Mouse (Mus musculus) liver, embryonic 15.5 days (tissue): ENCODE results near the gene Slc38a2. TPM values are rescaled to one million over a fixed set of nuclear protein-coding genes. Genes with fewer than 3 reads are reported as not detected.

Experiments used
- ATAC-seq: fragments of 200-750 bp; cut with Nextera tagmentation; 2 replicates; pipeline ENCODE4 v1.8.0; 2017; ENCODE audit warnings: moderate number of reproducible peaks, mild to moderate bottlenecking, moderate library complexity; ENCODE audit not compliant: insufficient read depth
- H3K27ac ChIP-seq: fragments of 300-500 bp; sonication (generic); replicated peaks from 2 replicates; pipeline ENCODE4 v1.5.1; 2015; ENCODE audit warnings: mild to moderate bottlenecking, inconsistent platforms
- H3K27me3 ChIP-seq: fragments of 300-500 bp; sonication (generic); 2 replicates; pipeline ENCODE4 v1.6.1; 2015; ENCODE audit warnings: mild to moderate bottlenecking, inconsistent platforms
- H3K36me3 ChIP-seq: fragments of 300-500 bp; sonication (generic); replicated peaks from 2 replicates; pipeline ENCODE4 v1.6.1; 2015; ENCODE audit warnings: moderate library complexity, mild to moderate bottlenecking, inconsistent platforms
- H3K4me1 ChIP-seq: fragments of 300-500 bp; sonication (generic); replicated peaks from 2 replicates; pipeline ENCODE4 v1.6.1; 2015; ENCODE audit warnings: inconsistent platforms
- H3K4me2 ChIP-seq: fragments of 300-500 bp; sonication (generic); 2 replicates; pipeline ENCODE4 v1.6.1; 2015; ENCODE audit warnings: moderate library complexity, mild to moderate bottlenecking, inconsistent platforms
- H3K4me3 ChIP-seq: fragments of 300-500 bp; sonication (generic); replicated peaks from 2 replicates; pipeline ENCODE4 v1.5.1; 2015; ENCODE audit warnings: mild to moderate bottlenecking, inconsistent platforms
- H3K9ac ChIP-seq: fragments of 300-500 bp; sonication (generic); 2 replicates; pipeline ENCODE4 v1.6.1; 2015; ENCODE audit warnings: moderate library complexity, mild to moderate bottlenecking, inconsistent platforms
- H3K9me3 ChIP-seq: fragments of 300-500 bp; sonication (generic); replicated peaks from 2 replicates; pipeline ENCODE4 v1.6.1; 2016; ENCODE audit warnings: inconsistent platforms
- WGBS: fragments of 180-500 bp; shearing (Covaris S2); methylation state at CpG from one replicate; pipeline ENCODE4 v1.1.7; 2015; ENCODE audit warnings: mixed read lengths; ENCODE audit not compliant: insufficient replicate concordance; 5-methylcytosine and 5-hydroxymethylcytosine counted together
- polyA plus RNA-seq: library from polyadenylated mRNA; unstranded; fragments of >200 nt; fragmentation: Nextera tagmentation; extraction: Ambion mirVana; gene quantifications from 2 replicates; pipeline ENCODE4 v1.2.1, GENCODE M21; 2015

Slc38a2 gene
- polyA plus RNA-seq, 1 experiment from 2014 or later, result 33.8 TPM

GRCm38 (mm10) chr15:96694988-96695387, 4.5 kb downstream of the Slc38a2 start:
- Histone ChIP-seq H3K27ac (no peak overlapping the region), H3K4me2 (no peak overlapping the region), H3K36me3 (peaks cover 86% of the 10 kb centered on the region), H3K9ac (no peak overlapping the region), H3K4me1 (peaks cover 37% of the 10 kb centered on the region), H3K4me3 (no peak overlapping the region), H3K27me3 (no peaks in the 10 kb centered on the region), H3K9me3 (no peaks in the 10 kb centered on the region)
- no peak for ATAC-seq
- 95% methylated on average over 7 of the region's 7 CpGs for WGBS

- Histone ChIP-seq H3K27me3 (no peaks in the 10 kb centered on the region), H3K4me1 (peaks cover 37% of the 10 kb centered on the region), H3K9me3 (no peaks in the 10 kb centered on the region), H3K9ac (no peak overlapping the region), H3K4me3 (no peak overlapping the region), H3K36me3 (peaks cover 96% of the 10 kb centered on the region), H3K4me2 (no peak overlapping the region), H3K27ac (no peak overlapping the region)
- ATAC-seq, result no peak
- 90% methylated on average over 14 of the region's 14 CpGs for WGBS
Observed at GRCm38 (mm10) chr15:96693688-96694087, 5.8 kb downstream of the Slc38a2 start.

DNA sequence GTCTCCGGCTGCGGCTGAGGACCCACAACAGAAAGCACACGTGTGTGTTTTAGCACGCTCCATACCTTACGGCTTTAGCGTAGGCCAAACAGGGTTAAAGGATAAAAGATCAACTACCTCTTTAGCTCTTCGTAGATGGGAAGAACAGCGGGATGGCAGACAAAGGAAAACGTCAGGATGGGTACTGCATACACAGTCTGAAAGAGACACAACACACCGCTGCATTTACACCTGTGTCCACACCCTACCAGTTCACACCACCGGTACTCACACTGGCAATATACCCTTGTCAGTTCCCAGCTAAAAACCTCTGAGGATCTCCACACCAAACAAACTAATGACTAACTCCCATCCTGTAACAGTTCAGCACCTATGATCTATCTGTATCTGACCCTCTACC, 7.1 kb downstream of the Slc38a2 start:
- H3K27ac ChIP-seq, result no peak overlapping the region
- no peak overlapping the region for H3K4me2 ChIP-seq
- peaks cover 95% of the 10 kb centered on the region for H3K36me3 ChIP-seq
- no peak overlapping the region for H3K9ac ChIP-seq
- no peak overlapping the region for H3K4me3 ChIP-seq
- H3K27me3 ChIP-seq, result no peaks in the 10 kb centered on the region
- 92% methylated on average over 11 of the region's 11 CpGs for WGBS
- no peaks in the 10 kb centered on the region for H3K9me3 ChIP-seq
- no peak for ATAC-seq
- peaks cover 28% of the 10 kb centered on the region for H3K4me1 ChIP-seq

DNA sequence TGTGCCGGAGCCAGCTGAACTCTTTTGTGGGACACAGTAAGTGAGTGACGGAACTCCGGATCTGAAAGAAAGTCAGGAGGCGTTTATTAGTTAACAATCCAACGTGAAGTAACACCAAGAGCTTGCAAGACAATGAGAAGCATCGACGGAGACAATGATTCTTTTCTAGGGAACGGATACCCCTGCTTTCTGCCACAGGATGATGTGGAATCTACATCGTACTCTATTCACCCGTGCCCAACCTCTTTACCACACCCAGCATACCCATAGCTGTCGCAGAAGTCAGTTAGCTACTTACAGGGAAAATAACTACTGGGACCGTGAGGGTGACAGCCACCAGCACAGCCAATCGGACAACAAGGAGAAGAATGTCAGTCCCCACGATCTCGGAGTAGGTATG, 8.1 kb downstream of the Slc38a2 start:
- no peak for ATAC-seq
- Histone ChIP-seq H3K4me1 (peaks cover 17% of the 10 kb centered on the region), H3K9ac (no peak overlapping the region), H3K9me3 (no peaks in the 10 kb centered on the region), H3K4me2 (no peak overlapping the region), H3K36me3 (peaks cover 89% of the 10 kb centered on the region), H3K27me3 (no peaks in the 10 kb centered on the region), H3K4me3 (no peak overlapping the region), H3K27ac (no peak overlapping the region)
- 89% methylated on average over 15 of the region's 15 CpGs for WGBS

- H3K27ac ChIP-seq, result no peak overlapping the region
- no peak overlapping the region for H3K9ac ChIP-seq
- H3K27me3 ChIP-seq, result no peaks in the 10 kb centered on the region
- no peak overlapping the region for H3K4me3 ChIP-seq
- no peaks in the 10 kb centered on the region for H3K9me3 ChIP-seq
- 83% methylated on average over 13 of the region's 13 CpGs for WGBS
- no peak overlapping the region for H3K4me2 ChIP-seq
- ATAC-seq, result no peak
- H3K36me3 ChIP-seq, result peaks cover 83% of the 10 kb centered on the region
- peaks cover 12% of the 10 kb centered on the region for H3K4me1 ChIP-seq
Observed at GRCm38 (mm10) chr15:96690829-96691228, 8.7 kb downstream of the Slc38a2 start.

- Histone ChIP-seq H3K4me1 (peaks cover 8% of the 10 kb centered on the region), H3K9ac (no peak overlapping the region), H3K27ac (no peak overlapping the region), H3K4me2 (no peak overlapping the region), H3K36me3 (peaks cover 74% of the 10 kb centered on the region), H3K9me3 (no peaks in the 10 kb centered on the region), H3K4me3 (no peak overlapping the region), H3K27me3 (no peaks in the 10 kb centered on the region)
- WGBS, result 88% methylated on average over 9 of the region's 9 CpGs
- no peak for ATAC-seq
Observed at GRCm38 (mm10) chr15:96689919-96690318, 9.6 kb downstream of the Slc38a2 start.

DNA sequence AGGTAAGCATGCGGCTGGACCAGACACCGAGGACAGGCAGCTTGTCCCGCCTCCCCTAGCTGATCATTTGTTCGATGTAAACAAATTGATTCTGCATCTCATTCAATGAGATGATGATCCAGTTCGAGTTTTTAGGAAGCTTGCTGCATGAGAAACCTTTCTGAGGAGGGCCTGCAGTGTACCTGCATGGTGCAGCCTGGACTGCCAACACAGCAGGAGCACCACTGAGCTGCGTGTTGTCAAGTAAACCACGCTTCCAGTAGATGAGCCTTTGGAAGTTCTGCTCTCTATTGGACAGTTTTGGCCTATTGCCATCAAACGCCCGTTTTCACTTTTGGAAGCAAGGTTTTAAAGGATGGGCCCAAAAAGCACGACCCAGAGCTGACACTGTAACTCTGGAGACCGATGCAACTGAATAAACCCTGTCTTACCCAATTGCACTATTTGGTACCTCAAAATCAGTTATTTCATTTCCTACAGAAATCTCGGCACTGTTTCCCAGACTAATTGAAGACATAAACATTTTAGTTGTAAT, 10.7 kb downstream of the Slc38a2 start:
- H3K9me3 ChIP-seq, result no peaks in the 10 kb centered on the region
- WGBS, result 87% methylated on average over 12 of the region's 12 CpGs
- H3K36me3 ChIP-seq, result peaks cover 63% of the 10 kb centered on the region
- no peak overlapping the region for H3K4me3 ChIP-seq
- H3K27ac ChIP-seq, result no peak overlapping the region
- H3K27me3 ChIP-seq, result no peaks in the 10 kb centered on the region
- no peak for ATAC-seq
- no peak overlapping the region for H3K9ac ChIP-seq
- H3K4me2 ChIP-seq, result no peak overlapping the region
- H3K4me1 ChIP-seq, result peaks cover 18% of the 10 kb centered on the region

DNA sequence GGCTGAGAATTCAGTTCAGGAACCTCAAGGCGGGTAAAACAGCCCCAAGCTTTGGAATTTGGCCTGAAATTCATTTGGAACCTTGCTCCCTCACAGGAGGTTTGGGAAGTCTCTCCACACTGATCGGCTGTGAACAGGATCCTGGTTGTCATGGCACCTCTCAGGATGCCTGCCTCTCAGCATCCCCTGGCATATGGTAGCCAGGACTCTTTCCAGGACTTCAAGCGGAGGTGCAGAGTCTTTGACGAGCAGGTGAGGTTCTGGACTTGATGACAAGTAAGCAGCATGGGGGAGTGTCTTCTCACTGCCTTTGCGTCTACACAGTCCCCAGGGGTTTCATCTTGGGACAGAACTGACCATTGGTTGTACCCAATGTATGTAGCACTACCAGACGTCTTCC, 11.5 kb downstream of the Slc38a2 start:
- no peak overlapping the region for H3K4me3 ChIP-seq
- WGBS, result 78% methylated on average over 6 of the region's 6 CpGs
- H3K9me3 ChIP-seq, result no peaks in the 10 kb centered on the region
- no peak for ATAC-seq
- H3K4me1 ChIP-seq, result peaks cover 18% of the 10 kb centered on the region
- no peak overlapping the region for H3K9ac ChIP-seq
- H3K27me3 ChIP-seq, result no peaks in the 10 kb centered on the region
- no peak overlapping the region for H3K4me2 ChIP-seq
- no peak overlapping the region for H3K27ac ChIP-seq
- peaks cover 55% of the 10 kb centered on the region for H3K36me3 ChIP-seq

GRCm38 (mm10) chr15:96687366-96687765, 12.2 kb downstream of the Slc38a2 start:
- no peaks in the 10 kb centered on the region for H3K27me3 ChIP-seq
- no peak overlapping the region for H3K27ac ChIP-seq
- ATAC-seq, result no peak
- peaks cover 13% of the 10 kb centered on the region for H3K4me1 ChIP-seq
- no peak overlapping the region for H3K4me2 ChIP-seq
- no peaks in the 10 kb centered on the region for H3K9me3 ChIP-seq
- 57% methylated on average over 1 of the region's 1 CpGs for WGBS
- no peak overlapping the region for H3K4me3 ChIP-seq
- peaks cover 48% of the 10 kb centered on the region for H3K36me3 ChIP-seq
- no peak overlapping the region for H3K9ac ChIP-seq

DNA sequence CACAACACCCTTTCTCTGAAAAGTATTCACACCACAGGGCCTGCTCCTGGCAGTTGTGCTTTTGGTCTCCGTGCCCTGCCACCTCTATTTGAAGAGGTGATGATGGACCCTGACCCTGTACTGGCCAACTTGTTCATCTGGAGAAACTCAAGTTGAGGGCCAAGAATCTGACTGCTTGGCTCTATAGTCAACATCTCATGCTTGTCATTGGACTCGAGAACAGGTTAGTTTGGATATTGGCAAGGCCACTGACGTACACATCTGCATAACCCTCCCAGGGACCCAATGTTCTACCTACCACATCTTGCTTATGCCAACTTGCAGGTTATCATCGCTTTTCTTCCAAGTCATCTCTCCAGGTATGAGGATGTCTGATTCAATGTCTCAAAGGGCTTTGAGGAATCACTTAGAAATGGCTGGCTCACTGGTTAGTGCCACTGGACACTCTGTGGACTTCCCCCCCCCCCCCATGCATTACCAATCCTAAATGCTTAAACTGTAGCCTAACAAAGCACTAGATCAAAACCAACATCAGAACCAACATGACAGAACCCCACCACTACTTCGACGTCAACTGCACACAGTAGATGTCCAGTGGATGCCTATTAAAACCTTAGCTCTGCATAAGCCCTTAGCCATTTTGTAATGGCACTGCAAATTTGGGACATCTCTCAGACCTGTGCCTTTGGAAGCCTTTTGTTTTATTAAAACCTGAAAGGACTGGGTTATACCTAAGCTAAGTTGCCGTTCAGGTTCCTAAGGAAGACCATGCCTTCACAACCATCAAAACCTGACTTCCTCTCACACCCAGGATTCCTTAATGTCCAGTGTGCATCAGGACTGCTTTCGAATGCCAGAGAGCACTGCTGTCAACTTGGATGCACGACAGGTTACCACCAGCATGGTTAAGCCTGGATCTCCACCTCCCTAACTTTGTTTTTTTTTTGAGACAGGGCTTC, 13.1 kb downstream of the Slc38a2 start:
- H3K27me3 ChIP-seq, result no peaks in the 10 kb centered on the region
- H3K4me3 ChIP-seq, result no peak overlapping the region
- H3K27ac ChIP-seq, result no peak overlapping the region
- WGBS, result 71% methylated on average over 9 of the region's 9 CpGs
- peaks cover 40% of the 10 kb centered on the region for H3K36me3 ChIP-seq
- no peak for ATAC-seq
- H3K4me2 ChIP-seq, result no peak overlapping the region
- peaks cover 10% of the 10 kb centered on the region for H3K4me1 ChIP-seq
- no peaks in the 10 kb centered on the region for H3K9me3 ChIP-seq
- no peak overlapping the region for H3K9ac ChIP-seq

DNA sequence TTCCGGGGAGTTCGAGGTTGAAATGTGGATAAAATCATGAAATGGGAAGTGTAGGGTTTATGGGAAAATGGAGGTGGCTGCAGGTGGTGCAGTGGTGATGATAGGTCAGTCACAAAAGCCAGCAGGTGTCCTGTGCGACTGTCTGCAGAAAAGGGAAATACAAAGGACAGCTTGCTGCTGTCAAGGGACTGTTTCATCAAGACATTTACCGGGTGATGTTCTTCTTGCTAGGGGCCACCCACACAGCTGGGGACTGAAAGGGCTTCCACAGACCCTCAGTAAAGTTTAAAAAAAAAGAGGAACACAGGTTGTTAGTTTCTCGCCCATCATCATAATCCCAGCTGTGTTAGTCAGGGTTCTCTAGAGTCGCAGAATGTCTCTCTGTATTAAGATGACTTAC, 14.3 kb downstream of the Slc38a2 start:
- Histone ChIP-seq H3K27me3 (no peaks in the 10 kb centered on the region), H3K36me3 (peaks cover 27% of the 10 kb centered on the region), H3K9ac (no peak overlapping the region), H3K4me1 (peaks cover 10% of the 10 kb centered on the region), H3K9me3 (no peaks in the 10 kb centered on the region), H3K27ac (no peak overlapping the region), H3K4me3 (no peak overlapping the region), H3K4me2 (no peak overlapping the region)
- ATAC-seq, result no peak
- 46% methylated on average over 6 of the region's 6 CpGs for WGBS
